Mouse (Mus musculus): ENCODE measurements around the gene Lrmp.

Gene Lrmp

GRCm38 (mm10) chr6:145210056-145210680 lies 94.7 kb downstream of the Lrmp start:
- peak; percentile 73 for DNase-seq

- peak; percentile 100 for DNase-seq
Measured at GRCm38 (mm10) chr6:145210816-145211338, 95.4 kb downstream of the Lrmp start, which contains the start of the genes Casc1 and Etfrf1. Gene Casc1 (minus strand): TSS chr6:145211005. Gene Etfrf1 (plus strand): TSS chr6:145211134.

- DNase-seq = peak; percentile 39
Measured at GRCm38 (mm10) chr6:145211376-145212305, 96.2 kb downstream of the Lrmp start.

GRCm38 (mm10) chr6:145213916-145214315 lies 98.5 kb downstream of the Lrmp start:
- DNase-seq = no peak

GRCm38 (mm10) chr6:145215826-145216225 lies 100.4 kb downstream of the Lrmp start:
- DNase-seq = no peak

- DNase-seq = no peak
Measured at GRCm38 (mm10) chr6:145224246-145224645, 108.8 kb downstream of the Lrmp start.

All from cerebellum, adult 9-10 months (tissue).